Mouse (Mus musculus) macrophage (primary cell): ENCODE results near the gene Gm11492. TPM values are rescaled to one million over a fixed set of nuclear protein-coding genes. Genes with fewer than 3 reads are reported as not detected.

Experiments used
- H3K27ac ChIP-seq: fragments of 350-480 bp; formaldehyde crosslinking; 2 replicates; pipeline ENCODE4 v1.9.0; 2021
- H3K36me3 ChIP-seq: fragments of 350-480 bp; formaldehyde crosslinking; 2 replicates; pipeline ENCODE4 v1.9.0; 2021; ENCODE audit errors: inconsistent target
- H3K4me3 ChIP-seq: fragments of 350-480 bp; formaldehyde crosslinking; 2 replicates; pipeline ENCODE4 v1.9.0; 2021; ENCODE audit errors: inconsistent target
- H3K79me2 ChIP-seq: fragments of 350-480 bp; formaldehyde crosslinking; 2 replicates; pipeline ENCODE4 v1.9.0; 2021; ENCODE audit errors: inconsistent target
- WGBS: methylation state at CpG from one replicate; pipeline ENCODE4 v1.1.7; 2026; ENCODE audit warnings: inconsistent platforms; ENCODE audit not compliant: missing documents; 5-methylcytosine and 5-hydroxymethylcytosine counted together
- polyA plus RNA-seq: library from polyadenylated mRNA; stranded (reverse); fragments of 250-400 nt; gene quantifications from 3 replicates; pipeline ENCODE4 v1.2.4, GENCODE M21; 2018; ENCODE audit warnings: inconsistent platforms

Gene Gm11492
- polyA plus RNA-seq, 1 experiment from 2014 or later = not detected

DNA sequence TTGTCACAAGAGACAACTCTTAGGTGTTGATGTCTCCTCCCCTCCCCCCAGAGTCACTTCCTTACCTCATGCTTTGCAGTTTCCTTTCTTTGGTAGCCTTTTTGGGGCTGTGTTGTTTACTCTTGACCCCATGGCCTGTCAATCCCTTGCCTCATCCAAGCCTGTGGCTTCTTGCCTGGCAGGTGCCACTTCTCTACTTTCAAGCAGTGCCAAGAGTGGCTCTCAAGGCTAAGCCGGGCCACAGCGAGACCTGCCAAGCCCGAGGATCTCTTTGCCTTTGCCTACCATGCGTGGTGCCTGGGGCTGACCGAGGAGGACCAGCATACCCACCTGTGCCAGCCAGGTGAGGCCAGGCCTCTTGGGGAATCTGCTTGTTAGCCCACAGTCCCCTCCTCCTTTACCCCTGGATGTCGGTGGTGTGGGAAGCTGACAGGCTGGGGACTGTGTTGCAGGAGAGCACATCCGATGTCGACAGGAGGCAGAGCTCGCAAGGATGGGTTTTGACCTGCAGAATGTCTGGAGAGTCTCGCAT, 33.9 kb downstream of the Gm11492 start:
- H3K36me3 ChIP-seq = peaks cover 78% of the 10 kb centered on the region
- 98% methylated on average over 10 of the region's 10 CpGs for WGBS
- H3K79me2 ChIP-seq = no peaks in the 10 kb centered on the region
- H3K27ac ChIP-seq = no peak overlapping the region
- no peak overlapping the region for H3K4me3 ChIP-seq

DNA sequence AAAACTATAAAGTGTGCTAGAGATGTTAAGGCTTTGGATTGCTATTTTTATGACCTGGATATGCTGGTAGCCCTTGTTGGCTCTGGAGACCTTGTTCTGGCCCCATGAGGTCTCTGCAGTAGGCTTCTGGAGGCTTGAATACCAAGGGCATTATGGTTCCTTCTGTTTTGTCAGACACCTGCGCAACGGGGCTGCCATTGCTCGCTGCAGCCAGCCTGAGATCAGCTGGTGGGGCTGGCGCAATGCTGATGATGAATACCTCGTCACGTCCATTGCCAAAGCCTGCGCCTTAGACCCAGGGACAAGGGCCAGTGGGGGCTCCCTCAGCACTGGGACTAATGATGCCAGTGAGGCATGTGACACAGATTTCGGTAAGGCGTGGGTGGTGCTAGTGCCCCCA, 35.8 kb downstream of the Gm11492 start:
- H3K27ac ChIP-seq = no peak overlapping the region
- 92% methylated on average over 9 of the region's 9 CpGs for WGBS
- no peak overlapping the region for H3K4me3 ChIP-seq
- H3K36me3 ChIP-seq = peaks cover 93% of the 10 kb centered on the region
- no peaks in the 10 kb centered on the region for H3K79me2 ChIP-seq

DNA sequence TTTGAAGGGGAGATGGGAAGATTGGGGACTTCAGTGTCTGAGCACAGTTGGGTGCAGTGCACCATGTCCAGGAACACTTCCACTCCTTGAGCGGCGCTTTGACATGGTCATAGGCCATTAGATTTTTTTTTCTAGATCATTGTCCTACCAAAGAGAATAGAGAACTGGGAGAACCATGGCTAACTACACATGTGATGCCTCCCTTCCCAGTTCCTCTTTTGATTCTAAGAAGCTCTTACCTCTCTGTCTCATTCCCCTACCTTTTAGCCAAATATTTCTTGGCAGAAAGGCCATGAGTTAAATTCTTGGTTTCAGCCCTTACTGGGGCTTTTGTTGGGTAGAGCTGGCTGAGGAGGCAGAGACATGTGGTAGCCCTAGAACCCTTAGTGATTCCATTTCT, 37.1 kb downstream of the Gm11492 start:
- no peak overlapping the region for H3K27ac ChIP-seq
- H3K79me2 ChIP-seq = no peaks in the 10 kb centered on the region
- H3K4me3 ChIP-seq = no peak overlapping the region
- peaks cover 90% of the 10 kb centered on the region for H3K36me3 ChIP-seq
- 91% methylated on average over 2 of the region's 2 CpGs for WGBS

DNA sequence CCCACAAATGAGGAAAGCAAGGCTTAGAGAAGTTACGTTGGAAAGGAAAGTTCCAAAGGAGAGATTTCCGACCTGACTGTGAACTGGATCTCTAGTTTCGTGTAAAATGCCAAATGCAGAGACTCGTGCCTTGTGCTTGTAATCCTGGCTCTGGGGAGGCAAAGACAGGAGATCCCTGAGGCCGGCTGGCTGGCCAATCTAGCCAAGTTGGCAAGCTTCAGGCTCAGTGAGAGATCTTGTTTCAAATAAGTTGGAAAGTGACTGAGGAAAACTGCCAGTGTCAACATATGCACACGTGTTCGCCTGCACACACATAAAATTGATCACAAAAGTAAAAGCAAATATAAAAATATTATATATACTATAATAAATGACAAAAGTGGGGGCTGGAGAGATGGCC, 42.8 kb downstream of the Gm11492 start:
- H3K79me2 ChIP-seq = no peaks in the 10 kb centered on the region
- WGBS = 93% methylated on average over 7 of the region's 7 CpGs
- no peak overlapping the region for H3K4me3 ChIP-seq
- H3K36me3 ChIP-seq = peaks cover 86% of the 10 kb centered on the region
- H3K27ac ChIP-seq = no peak overlapping the region

DNA sequence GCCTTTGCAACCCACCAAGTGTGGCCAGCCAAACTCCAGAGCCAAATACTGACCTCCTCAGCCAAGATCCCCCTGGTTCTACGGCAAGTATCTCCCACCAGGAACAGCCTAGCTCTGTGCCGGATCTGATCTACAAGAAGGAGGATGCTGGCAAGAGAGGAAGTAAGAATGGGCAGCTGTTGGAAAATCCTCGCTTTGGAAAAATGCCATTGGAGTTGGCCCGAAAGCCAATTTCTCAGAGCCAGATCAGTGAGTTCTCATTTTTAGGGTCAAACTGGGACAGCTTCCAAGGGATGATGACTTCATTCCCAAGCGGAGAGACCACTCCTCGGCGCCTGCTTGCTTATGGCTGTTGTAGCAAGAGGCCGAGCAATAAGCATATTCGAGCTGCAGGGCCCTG, 45.1 kb downstream of the Gm11492 start:
- H3K4me3 ChIP-seq = no peak overlapping the region
- no peaks in the 10 kb centered on the region for H3K79me2 ChIP-seq
- WGBS = 95% methylated on average over 9 of the region's 9 CpGs
- peaks cover 87% of the 10 kb centered on the region for H3K36me3 ChIP-seq
- H3K27ac ChIP-seq = no peak overlapping the region

DNA sequence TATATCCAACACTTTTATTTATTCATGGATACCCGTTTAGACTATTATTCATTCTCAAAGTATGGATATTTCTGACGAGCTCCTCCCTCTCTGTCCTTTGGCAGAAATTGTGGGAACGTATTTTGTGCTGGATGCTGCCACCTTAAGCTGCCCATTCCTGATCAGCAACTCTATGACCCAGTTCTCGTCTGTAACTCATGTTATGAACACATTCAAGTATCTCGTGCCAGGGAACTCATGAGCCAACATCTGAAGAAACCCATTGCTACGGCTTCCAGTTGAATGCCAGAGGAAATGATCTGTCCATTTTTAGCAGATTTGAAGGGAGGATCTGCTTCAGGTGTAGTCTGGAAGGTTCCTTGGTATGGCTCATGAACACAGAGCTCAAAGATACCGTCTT, 47.5 kb downstream of the Gm11492 start:
- Histone ChIP-seq H3K27ac (no peak overlapping the region), H3K4me3 (no peak overlapping the region), H3K79me2 (no peaks in the 10 kb centered on the region), H3K36me3 (peaks cover 75% of the 10 kb centered on the region)
- 98% methylated on average over 7 of the region's 7 CpGs for WGBS

DNA sequence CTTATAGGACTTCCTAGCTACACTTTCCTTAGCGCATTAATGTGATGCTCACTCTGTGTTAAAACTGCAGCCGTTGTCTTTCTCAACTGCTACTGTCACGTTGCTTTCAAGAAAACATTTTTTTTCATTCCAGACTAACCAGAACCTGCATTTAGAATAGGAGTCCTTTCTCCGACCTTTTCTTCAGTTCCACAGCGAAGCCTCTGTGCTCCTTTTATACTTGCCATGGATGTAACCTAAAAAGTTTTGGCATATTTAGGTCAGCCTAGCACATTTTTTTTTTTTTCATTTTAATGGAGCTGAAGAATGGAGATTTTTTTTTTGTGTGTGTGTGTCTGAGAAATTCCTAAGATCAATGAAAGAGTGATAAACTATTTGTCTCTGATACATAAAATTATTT, 49.1 kb downstream of the Gm11492 start:
- Histone ChIP-seq H3K4me3 (no peak overlapping the region), H3K27ac (no peak overlapping the region), H3K79me2 (no peaks in the 10 kb centered on the region), H3K36me3 (peaks cover 66% of the 10 kb centered on the region)
- WGBS = 99% methylated on average over 5 of the region's 5 CpGs

DNA sequence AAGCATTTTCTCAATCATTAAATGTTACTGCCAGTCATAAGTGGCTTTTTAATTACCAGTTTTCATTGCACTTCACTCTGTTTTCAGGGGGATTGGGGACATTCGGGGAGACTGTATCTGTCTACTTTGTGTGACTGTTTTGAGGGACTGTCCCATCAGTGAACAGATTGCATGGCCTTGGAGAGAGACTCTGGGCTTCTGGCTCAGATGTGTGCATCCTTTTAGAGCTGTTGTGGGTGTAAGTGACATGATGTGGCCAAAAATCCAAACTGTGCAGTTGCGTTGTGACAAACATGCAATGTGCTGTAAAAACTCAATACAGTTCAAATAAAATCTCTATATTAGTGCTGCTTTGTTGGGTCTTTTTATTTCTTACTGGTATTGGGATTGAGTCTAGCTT, 49.5 kb downstream of the Gm11492 start:
- H3K27ac ChIP-seq = no peak overlapping the region
- 100% methylated on average over 2 of the region's 2 CpGs for WGBS
- H3K4me3 ChIP-seq = no peak overlapping the region
- H3K36me3 ChIP-seq = peaks cover 62% of the 10 kb centered on the region
- no peaks in the 10 kb centered on the region for H3K79me2 ChIP-seq

DNA sequence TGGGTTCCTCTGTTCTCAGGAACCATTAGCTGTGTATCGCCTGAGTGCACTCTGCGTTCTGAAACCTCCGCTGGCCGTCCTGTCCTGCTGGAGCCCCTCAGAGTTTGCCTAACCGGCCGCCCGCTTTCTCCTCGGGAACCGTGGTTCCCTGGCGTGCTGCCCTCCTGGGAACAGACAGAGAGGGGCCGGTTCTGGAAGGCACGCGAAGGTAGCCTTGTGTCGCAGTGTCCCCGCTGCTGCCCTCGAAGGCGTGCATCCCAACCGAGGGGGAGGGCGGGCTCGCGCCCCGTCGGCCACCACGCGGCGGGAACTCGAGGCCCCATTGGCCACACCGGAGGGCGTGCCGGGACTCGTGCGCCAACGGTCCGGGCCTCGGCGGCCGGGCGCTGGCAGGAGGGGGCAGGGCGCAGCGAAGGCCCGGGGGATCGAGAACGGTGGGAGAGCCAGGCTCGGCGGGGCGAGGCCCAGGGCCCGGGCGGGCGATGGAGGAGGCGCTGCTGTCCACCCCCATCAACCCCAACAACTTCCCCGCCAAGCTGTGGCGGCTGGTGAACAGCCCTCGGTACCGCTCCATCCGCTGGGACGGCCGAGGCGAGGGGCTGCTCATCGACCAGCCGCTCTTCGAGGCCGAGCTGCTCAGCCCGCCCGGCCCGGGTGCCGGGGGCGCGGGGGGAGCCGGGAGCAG, 50.5 kb downstream of the Gm11492 start, which contains the start of gene Hsf5:
Gene Hsf5 (plus strand): TSS at position 375 of the 685 bp plus-strand sequence.
- peaks cover 52% of the 10 kb centered on the region for H3K36me3 ChIP-seq
- no peak within 1 kb of the TSS for H3K27ac ChIP-seq
- H3K79me2 ChIP-seq = no peaks in the 10 kb centered on the region
- H3K4me3 ChIP-seq = no peak within 1 kb of the TSS
- 98% methylated on average over 40 of the region's 69 CpGs for WGBS

DNA sequence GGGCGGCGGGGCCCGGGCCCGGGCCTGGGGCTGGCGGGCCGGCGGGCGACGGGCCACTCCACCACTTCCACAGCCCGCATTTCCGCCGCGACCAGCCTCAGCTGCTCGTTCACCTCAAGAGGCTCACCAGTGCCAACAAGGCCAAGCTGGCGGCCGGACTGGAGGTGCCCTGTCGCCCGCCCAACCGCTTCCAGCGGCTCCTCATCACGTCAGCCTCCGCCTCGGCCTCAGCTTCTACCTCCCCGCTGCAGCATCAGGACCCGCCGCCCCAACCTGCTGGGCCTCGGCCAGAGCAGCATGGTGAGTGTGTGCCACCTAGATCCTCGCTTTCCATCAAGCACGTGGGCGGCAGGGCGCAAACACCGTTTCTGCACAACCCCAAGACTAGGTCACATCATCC, 51.2 kb downstream of the Gm11492 start:
- Histone ChIP-seq H3K4me3 (no peak overlapping the region), H3K79me2 (no peaks in the 10 kb centered on the region), H3K27ac (no peak overlapping the region), H3K36me3 (peaks cover 46% of the 10 kb centered on the region)
- WGBS = 98% methylated on average over 22 of the region's 32 CpGs

Other genes with a start within 250 kb of the Gm11492 start
- gene Ppm1e, start 207.6 kb upstream of the Gm11492 start, polyA plus RNA-seq = 0.21 to 0.52 TPM (median 0.26 TPM) in 3 replicates
- gene Rad51c, start 161.7 kb upstream of the Gm11492 start, polyA plus RNA-seq = 0.40 to 3.3 TPM (median 1.1 TPM) in 3 replicates
- gene Tex14, start 161.6 kb upstream of the Gm11492 start, polyA plus RNA-seq = 0.13 to 0.30 TPM in 2 of 3 replicates, not detected in the other
- not detected in 3 replicates for gene Sept4, start 2.2 kb downstream of the Gm11492 start, polyA plus RNA-seq
- 9.4 to 13.5 TPM (median 12.0 TPM) in 3 replicates for gene Mtmr4, start 25.5 kb downstream of the Gm11492 start, polyA plus RNA-seq
- gene Hsf5, start 50.5 kb downstream of the Gm11492 start, polyA plus RNA-seq = not detected in 3 replicates
- 0.70 to 0.96 TPM (median 0.83 TPM) in 3 replicates for gene Rnf43, start 96.1 kb downstream of the Gm11492 start, polyA plus RNA-seq
- gene Supt4a, start 170.9 kb downstream of the Gm11492 start, polyA plus RNA-seq = 69.4 to 113 TPM (median 85.3 TPM) in 3 replicates
- gene Tspoap1, start 193.9 kb downstream of the Gm11492 start, polyA plus RNA-seq = 0.82 to 1.7 TPM (median 1.6 TPM) in 3 replicates
- 0.19 to 2.7 TPM (median 1.0 TPM) in 3 replicates for gene Mpo, start 226.9 kb downstream of the Gm11492 start, polyA plus RNA-seq